Comparison of ENCODE assay signal across 23 mouse cellular contexts in the genomic region with DNA sequence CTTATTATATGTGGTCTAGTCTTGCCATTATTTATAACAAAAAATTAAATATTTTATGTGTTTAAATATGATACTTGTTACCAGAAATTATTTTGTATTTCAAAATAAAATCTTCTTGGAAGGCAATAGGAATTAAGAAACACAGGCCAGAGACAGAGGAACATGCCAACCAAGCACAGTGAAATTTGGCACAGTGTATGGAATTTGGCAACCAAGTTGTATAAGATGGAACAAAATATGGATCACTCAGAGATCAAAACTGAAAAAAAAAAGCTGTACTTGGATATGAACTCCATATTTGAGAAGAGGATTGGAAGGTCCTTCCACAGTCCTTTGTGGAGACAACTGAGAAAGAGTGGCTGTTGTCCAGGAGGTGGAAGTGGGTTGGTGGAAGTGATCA.
"Had no signal": no experiment of that assay in that cellular context is flagged by ENCODE, and none has a peak within 500 bp of the region (broad histone marks: within the 10 kb centered on the region; RNA-seq: fewer than 3 reads in every experiment).

No protein-coding gene starts in this region.

- H3K4me1 ChIP-seq: limb, embryonic 10.5 days; limb, embryonic 13.5 days; liver, embryonic 12.5 days; liver, embryonic 15.5 days; lung, embryonic 15.5 days; neural tube, embryonic 13.5 days had no signal

- H3K4me3 ChIP-seq: layer of hippocampus, adult 2 months; limb, embryonic 10.5 days; limb, embryonic 13.5 days; liver, embryonic 12.5 days; liver, embryonic 15.5 days; lung, embryonic 15.5 days; megakaryocyte, embryonic 14.5 days; midbrain, embryonic 10.5 days; midbrain, embryonic 13.5 days; myocyte; neural tube, embryonic 13.5 days had no signal

- H3K27ac ChIP-seq: kidney, postnatal 0 days; layer of hippocampus, adult 2 months; limb, embryonic 10.5 days; limb, embryonic 13.5 days; liver, embryonic 12.5 days; liver, embryonic 15.5 days; lung, embryonic 15.5 days; midbrain, embryonic 10.5 days; midbrain, embryonic 13.5 days; neural tube, embryonic 13.5 days had no signal

- H3K4me2 ChIP-seq: limb, embryonic 13.5 days; liver, embryonic 12.5 days; liver, embryonic 15.5 days; lung, embryonic 15.5 days; midbrain, embryonic 13.5 days; neural tube, embryonic 13.5 days had no signal

- H3K9ac ChIP-seq: limb, embryonic 13.5 days; liver, embryonic 12.5 days; liver, embryonic 15.5 days; lung, embryonic 15.5 days; midbrain, embryonic 13.5 days; neural tube, embryonic 13.5 days had no signal

- H3K9me3 ChIP-seq: limb, embryonic 10.5 days; limb, embryonic 13.5 days; liver, embryonic 12.5 days; liver, embryonic 15.5 days; lung, embryonic 15.5 days; megakaryocyte, embryonic 14.5 days; midbrain, embryonic 10.5 days; midbrain, embryonic 13.5 days; neural tube, embryonic 13.5 days had no signal

- ATAC-seq: liver, embryonic 12.5 days; midbrain, embryonic 13.5 days; midbrain, embryonic 16.5 days had no signal

- DNase-seq: kidney, postnatal 25 days; layer of hippocampus, adult 9-11 months; liver; lung, adult 18-20 months; lung, postnatal 10 days; lung, postnatal 36 days; retina, postnatal 1 day; right cerebral cortex, postnatal 25 days; thymus, adult 18-20 months; thymus, postnatal 36 days had no signal

- H3K36me3 ChIP-seq: limb, embryonic 10.5 days; limb, embryonic 13.5 days; liver, embryonic 12.5 days; liver, embryonic 15.5 days; lung, embryonic 15.5 days; midbrain, embryonic 10.5 days; midbrain, embryonic 13.5 days; neural tube, embryonic 13.5 days had no signal

- H3K27me3 ChIP-seq: limb, embryonic 13.5 days; liver, embryonic 12.5 days; liver, embryonic 15.5 days; lung, embryonic 15.5 days; megakaryocyte, embryonic 14.5 days; midbrain, embryonic 13.5 days; neural tube, embryonic 13.5 days had no signal
